Mouse (Mus musculus) bone marrow, adult 2 months (tissue): ENCODE measurements around the gene Vamp5. TPM values are rescaled to one million over a fixed set of nuclear protein-coding genes. Genes with fewer than 3 reads are reported as not detected.

Experiments
- H3K27ac ChIP-seq: fragments of 200-500 bp; 2 replicates; pipeline ENCODE4 v1.5.1; 2012; ENCODE audit warnings: low read depth, mild to moderate bottlenecking, control low read depth, inconsistent platforms, low read length; ENCODE audit not compliant: control insufficient read depth, poor library complexity, insufficient read depth
- H3K4me1 ChIP-seq: fragments of 200-500 bp; 2 replicates; pipeline ENCODE4 v1.6.1; 2011; ENCODE audit warnings: low read length; ENCODE audit not compliant: control insufficient read depth, insufficient read depth
- H3K4me3 ChIP-seq: fragments of 200-500 bp; replicated peaks from 2 replicates; pipeline ENCODE3; 2011; ENCODE audit warnings: mild to moderate bottlenecking, low read depth, low read length, control low read depth; ENCODE audit not compliant: control insufficient read depth
- CTCF ChIP-seq: fragments of 200-500 bp; IDR thresholded peaks from 2 replicates; pipeline ENCODE4 v1.5.1; 2011; ENCODE audit warnings: low read length, control low read depth; ENCODE audit not compliant: control insufficient read depth, insufficient read depth
- POLR2A ChIP-seq: fragments of 200-500 bp; IDR thresholded peaks from 2 replicates; pipeline ENCODE4 v1.6.1; 2011; ENCODE audit warnings: low read depth, mild to moderate bottlenecking, control low read depth, low read length, borderline replicate concordance; ENCODE audit not compliant: control insufficient read depth
- WGBS: fragments of 180-500 bp; shearing (Covaris S2); methylation state at CpG from one replicate; pipeline ENCODE4 v1.1.7; 2018; 5-methylcytosine and 5-hydroxymethylcytosine counted together
- polyA plus RNA-seq: library from polyadenylated mRNA; stranded (reverse); fragments of >200 nt; gene quantifications from 2 replicates; pipeline ENCODE4 v1.2.4, GENCODE M21; 2011; ENCODE audit warnings: low replicate concordance; ENCODE audit not compliant: missing spikeins, insufficient read depth, insufficient read length

Vamp5 gene
- polyA plus RNA-seq, 1 experiment: 96.2 TPM

DNA sequence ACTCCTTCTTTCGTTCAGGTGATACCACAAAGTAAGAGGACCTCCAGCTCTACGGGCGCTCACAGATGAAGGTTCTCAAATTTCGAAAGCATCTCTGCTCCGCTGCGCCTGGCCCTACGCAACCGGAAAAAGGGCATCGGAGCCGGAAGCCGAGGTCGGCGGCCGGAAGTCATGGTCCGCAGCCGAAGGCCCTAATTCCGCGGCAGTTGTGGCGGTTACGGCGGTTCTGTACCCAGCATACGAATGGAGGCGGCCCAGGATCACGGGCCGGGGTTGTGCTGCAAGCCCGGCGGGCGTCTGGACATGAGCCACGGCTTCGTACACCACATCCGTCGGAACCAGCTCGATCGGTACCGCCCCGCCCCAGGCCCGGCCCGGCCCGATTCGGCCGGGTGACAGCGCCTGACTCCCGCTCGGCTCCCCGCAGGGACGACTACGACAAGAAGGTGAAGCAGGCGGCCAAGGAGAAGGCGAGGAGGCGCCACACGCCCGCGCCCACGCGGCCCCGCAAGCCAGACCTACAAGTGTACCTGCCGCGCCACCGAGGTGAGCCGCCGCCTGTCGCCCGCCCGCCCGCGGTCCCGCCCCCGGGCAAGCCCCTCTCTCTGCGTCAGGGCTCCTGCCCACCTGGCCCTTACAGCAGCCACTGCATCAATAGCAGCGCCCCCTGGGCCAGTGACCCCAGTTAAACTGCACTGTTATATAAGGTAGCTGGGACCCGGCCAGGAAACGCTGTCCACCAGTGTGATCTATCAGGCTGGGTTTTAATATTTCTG is 32.9 kb downstream of the Vamp5 start, which contains the start of gene 0610030E20Rik:
TSS of gene 0610030E20Rik (plus strand) at position 152 of the 776 bp plus-strand sequence.
- TF ChIP-seq CTCF (peak; percentile 24; the same call in 1 of the 2 replicates), POLR2A (peak; percentile 85; the same call in 1 of the 2 replicates)
- peaks cover 4% of the 10 kb centered on the region; the same call in 1 of the 2 replicates for H3K4me1 ChIP-seq
- peak within 1 kb of the TSS; percentile 90 for H3K4me3 ChIP-seq
- peak within 1 kb of the TSS; percentile 99 for H3K27ac ChIP-seq
- under 1% methylated on average over 72 of the region's 72 CpGs for WGBS

GRCm38 (mm10) chr6:72346261-72346660 is 34.0 kb downstream of the Vamp5 start:
- TF ChIP-seq CTCF: no peak
- no peak for TF ChIP-seq POLR2A
- 69% methylated on average over 4 of the region's 4 CpGs for WGBS
- Histone ChIP-seq H3K4me1 (peaks cover 4% of the 10 kb centered on the region; the same call in 1 of the 2 replicates), H3K27ac (no peak overlapping the region), H3K4me3 (no peak overlapping the region)

- H3K27ac ChIP-seq: no peak overlapping the region
- TF ChIP-seq CTCF (no peak), POLR2A (no peak)
- H3K4me1 ChIP-seq: peaks cover 4% of the 10 kb centered on the region; the same call in 1 of the 2 replicates
- 4% methylated on average over 6 of the region's 6 CpGs for WGBS
- H3K4me3 ChIP-seq: no peak overlapping the region
These were observed 34.6 kb downstream of the Vamp5 start for GRCm38 (mm10) chr6:72345633-72346032.

GRCm38 (mm10) chr6:72345074-72345567 is 35.1 kb downstream of the Vamp5 start, which contains the start of gene Usp39:
Gene Usp39 (minus strand): TSS chr6:72345184.
- peak; percentile 97 for TF ChIP-seq POLR2A
- TF ChIP-seq CTCF: no peak
- Histone ChIP-seq H3K27ac (peak within 1 kb of the TSS; percentile 68), H3K4me1 (peaks cover 4% of the 10 kb centered on the region; the same call in 1 of the 2 replicates), H3K4me3 (peak within 1 kb of the TSS; percentile 78)
- WGBS: under 1% methylated on average over 30 of the region's 30 CpGs

DNA sequence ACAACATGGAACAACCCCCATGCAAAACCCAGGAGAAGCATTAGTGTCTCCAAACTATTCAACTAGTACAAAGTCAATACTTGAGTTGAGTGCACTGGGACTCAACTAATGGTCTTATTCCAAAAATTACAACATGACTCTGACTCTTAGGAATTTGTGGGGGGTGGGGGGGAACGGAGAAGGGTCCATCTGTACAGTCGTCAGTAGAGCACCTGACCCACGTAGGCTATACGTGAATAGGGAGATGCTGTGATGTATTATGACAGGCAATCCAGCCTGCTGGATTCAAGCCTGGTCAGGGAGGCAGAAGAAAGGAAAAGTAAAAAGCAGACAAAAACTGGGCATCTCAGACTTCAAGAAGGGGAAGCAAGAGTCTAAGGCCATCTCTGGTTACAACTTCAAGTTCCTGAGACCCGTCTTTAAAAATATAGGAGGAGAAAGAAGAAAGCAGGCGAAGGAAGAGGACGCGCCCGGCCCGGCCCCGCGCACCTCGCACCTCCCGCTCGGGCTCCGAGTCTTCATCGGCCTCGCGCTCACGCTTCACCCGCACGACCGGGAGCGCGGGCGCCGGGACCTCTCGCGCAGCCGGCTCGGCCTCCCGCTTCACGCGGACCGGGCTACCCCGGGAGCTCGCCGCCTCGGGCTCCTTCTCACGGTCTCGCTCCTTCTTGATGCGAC is 35.7 kb downstream of the Vamp5 start:
- no peak for TF ChIP-seq POLR2A
- no peak for TF ChIP-seq CTCF
- peak overlapping the region; percentile 68 for H3K27ac ChIP-seq
- peaks cover 4% of the 10 kb centered on the region; the same call in 1 of the 2 replicates for H3K4me1 ChIP-seq
- WGBS: under 1% methylated on average over 42 of the region's 42 CpGs
- H3K4me3 ChIP-seq: peak overlapping the region; percentile 78

- no peak overlapping the region for H3K4me3 ChIP-seq
- TF ChIP-seq CTCF: no peak
- no peak for TF ChIP-seq POLR2A
- no peak overlapping the region for H3K27ac ChIP-seq
- H3K4me1 ChIP-seq: no peaks in the 10 kb centered on the region; the same call in 1 of the 2 replicates
- 64% methylated on average over 2 of the region's 2 CpGs for WGBS
These were observed 39.8 kb downstream of the Vamp5 start for GRCm38 (mm10) chr6:72340481-72340880.

DNA sequence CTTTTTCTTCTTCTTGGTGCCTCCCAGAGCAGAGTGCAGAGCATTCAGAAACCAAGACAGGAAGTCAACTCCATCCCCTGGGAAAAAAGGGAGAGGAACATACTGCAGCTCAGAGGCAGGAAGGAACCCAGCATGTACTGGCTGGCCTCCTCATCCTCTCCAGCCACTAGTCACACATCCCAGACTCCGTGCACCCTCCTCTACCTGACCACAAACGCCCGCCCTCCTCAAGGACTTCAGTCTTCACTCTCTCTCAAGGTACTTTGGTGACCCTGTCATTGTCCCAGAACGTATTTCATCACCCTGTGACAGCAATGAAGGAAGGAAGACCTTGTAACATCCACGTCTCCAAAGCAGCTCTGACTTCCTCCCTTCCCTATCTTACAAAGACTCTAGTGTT is 47.2 kb downstream of the Vamp5 start:
- H3K4me3 ChIP-seq: peak overlapping the region; percentile 23
- 48% methylated on average over 5 of the region's 5 CpGs for WGBS
- TF ChIP-seq POLR2A (no peak), CTCF (no peak)
- H3K4me1 ChIP-seq: peaks cover 7% of the 10 kb centered on the region; the same call in 1 of the 2 replicates
- H3K27ac ChIP-seq: 0 out of 2 replicates have a peak overlapping the region, but pooled peaks have one; percentile 24

DNA sequence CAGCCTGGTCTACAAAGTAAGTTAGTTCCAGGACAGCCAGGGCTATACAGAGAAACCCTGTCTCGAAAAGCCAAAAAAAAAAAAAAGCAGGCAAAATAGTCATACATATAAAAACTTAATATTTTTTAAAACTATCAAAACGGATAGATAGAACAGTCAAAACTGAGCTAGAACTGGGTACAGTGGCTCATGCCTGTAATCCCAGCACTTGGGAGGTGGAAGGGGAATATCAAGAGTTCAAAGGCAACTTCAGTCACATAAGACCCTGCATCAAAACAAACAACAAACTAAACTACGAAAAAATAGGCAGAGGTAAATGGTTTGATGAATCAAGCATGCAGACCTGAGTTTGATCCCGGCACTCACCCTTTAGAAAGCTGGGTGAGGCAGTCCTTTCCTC is 50.1 kb downstream of the Vamp5 start:
- no peak overlapping the region for H3K4me3 ChIP-seq
- H3K4me1 ChIP-seq: peaks cover 7% of the 10 kb centered on the region; the same call in 1 of the 2 replicates
- no peak for TF ChIP-seq CTCF
- no peak for TF ChIP-seq POLR2A
- WGBS: 90% methylated on average over 4 of the region's 4 CpGs
- H3K27ac ChIP-seq: no peak overlapping the region
